Mouse (Mus musculus): Measurements from ENCODE around the gene Dnm3. TPM values are rescaled to one million over a fixed set of nuclear protein-coding genes. Genes with fewer than 3 reads are reported as not detected.

Gene Dnm3
- polyA plus RNA-seq, 1 experiment: 54.3 TPM

DNA sequence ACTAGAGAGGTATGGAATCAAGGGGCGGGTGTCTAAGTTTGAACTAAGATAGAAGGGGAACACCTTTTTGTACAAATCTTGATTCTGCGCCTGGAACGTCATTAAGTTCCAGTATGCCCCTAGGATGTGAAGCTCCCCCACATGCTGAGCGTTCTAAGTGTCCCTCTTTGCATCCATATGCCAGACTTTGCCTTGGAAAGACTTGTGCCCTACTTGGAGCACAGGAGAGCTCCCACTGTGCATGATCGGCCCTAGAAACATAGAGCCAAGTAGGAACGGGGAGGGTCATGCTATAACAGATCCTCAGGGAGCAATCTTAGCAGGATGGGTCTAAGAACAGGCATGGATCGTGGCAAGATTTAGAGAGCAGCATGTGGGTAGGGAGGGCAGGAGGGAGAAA lies 395.1 kb downstream of the Dnm3 start:
- Histone ChIP-seq H3K4me3 (ENCODE audit: insufficient read depth, low read length) (no peak overlapping the region), H3K27ac (ENCODE audit: insufficient read depth, low read length) (no peak overlapping the region), H3K4me1 (ENCODE audit: control insufficient read depth, insufficient read depth, low read length) (peaks cover 1% of the 10 kb centered on the region; the same call in 1 of the 2 replicates)
- TF ChIP-seq CTCF (IDR thresholded peaks at IDR 0.05; ENCODE audit: extremely low read depth, insufficient read depth, low read length) (no peak), POLR2A (IDR thresholded peaks at IDR 0.05; ENCODE audit: extremely low read depth, insufficient read depth, low read length) (no peak)

DNA sequence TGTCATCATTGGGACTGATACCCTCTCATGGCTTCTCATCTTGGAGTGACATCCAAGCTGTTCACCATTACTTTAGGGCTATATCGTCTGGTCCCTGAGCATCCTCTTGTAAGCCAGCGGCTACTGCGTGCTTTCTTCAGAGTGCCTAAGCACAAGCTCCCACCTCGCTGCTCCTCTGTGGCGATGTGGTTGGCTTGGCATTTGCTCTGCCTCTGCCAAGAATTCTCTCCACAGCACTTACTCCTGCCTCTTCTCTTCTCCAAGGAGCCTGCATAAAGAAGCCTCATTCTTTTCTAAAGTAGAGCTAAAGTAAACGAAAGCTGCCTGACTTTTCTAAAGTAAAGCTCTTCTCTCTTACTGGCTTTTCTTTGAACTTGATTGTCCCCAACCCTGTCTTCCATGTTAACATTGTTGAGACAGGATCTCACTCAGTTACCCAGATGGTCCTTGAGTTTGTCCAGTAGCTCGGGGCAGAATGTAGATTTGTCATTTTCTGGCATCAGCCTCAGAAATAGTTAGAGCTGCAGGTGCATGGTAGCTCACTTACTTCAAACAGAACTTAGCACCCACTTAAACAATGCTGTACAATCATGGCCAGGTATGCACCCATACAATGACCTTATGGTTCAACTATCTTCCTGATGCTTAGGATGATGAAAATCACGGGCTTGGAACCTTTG lies 396.0 kb downstream of the Dnm3 start:
- Histone ChIP-seq H3K27ac (ENCODE audit: insufficient read depth, low read length) (no peak overlapping the region), H3K4me1 (ENCODE audit: control insufficient read depth, insufficient read depth, low read length) (peaks cover 1% of the 10 kb centered on the region; the same call in 1 of the 2 replicates), H3K4me3 (ENCODE audit: insufficient read depth, low read length) (no peak overlapping the region)
- TF ChIP-seq CTCF (IDR thresholded peaks at IDR 0.05; ENCODE audit: extremely low read depth, insufficient read depth, low read length) (no peak), POLR2A (IDR thresholded peaks at IDR 0.05; ENCODE audit: extremely low read depth, insufficient read depth, low read length) (no peak)

DNA sequence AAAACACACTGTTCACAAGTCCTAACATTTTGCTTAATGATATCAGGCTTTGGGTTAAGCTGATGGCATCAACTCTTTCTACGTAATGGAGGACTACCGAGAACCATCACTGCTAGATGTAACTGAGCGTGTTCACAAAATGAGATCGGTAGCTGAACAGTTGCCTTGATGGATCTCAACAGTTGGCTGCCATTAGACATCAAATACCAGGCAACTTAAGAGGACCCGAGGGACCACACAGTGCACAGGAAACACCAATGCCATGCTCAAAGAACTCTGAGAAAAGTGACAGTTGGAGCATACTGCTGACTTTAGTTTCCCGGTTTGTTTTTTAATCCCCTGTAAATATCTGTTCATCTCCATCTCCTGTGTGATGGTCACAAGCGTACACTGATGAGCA lies 397.8 kb downstream of the Dnm3 start:
- Histone ChIP-seq H3K4me1 (ENCODE audit: control insufficient read depth, insufficient read depth, low read length) (peaks cover 1% of the 10 kb centered on the region; the same call in 1 of the 2 replicates), H3K4me3 (ENCODE audit: insufficient read depth, low read length) (no peak overlapping the region), H3K27ac (ENCODE audit: insufficient read depth, low read length) (no peak overlapping the region)
- TF ChIP-seq CTCF (IDR thresholded peaks at IDR 0.05; ENCODE audit: extremely low read depth, insufficient read depth, low read length) (no peak), POLR2A (IDR thresholded peaks at IDR 0.05; ENCODE audit: extremely low read depth, insufficient read depth, low read length) (no peak)

DNA sequence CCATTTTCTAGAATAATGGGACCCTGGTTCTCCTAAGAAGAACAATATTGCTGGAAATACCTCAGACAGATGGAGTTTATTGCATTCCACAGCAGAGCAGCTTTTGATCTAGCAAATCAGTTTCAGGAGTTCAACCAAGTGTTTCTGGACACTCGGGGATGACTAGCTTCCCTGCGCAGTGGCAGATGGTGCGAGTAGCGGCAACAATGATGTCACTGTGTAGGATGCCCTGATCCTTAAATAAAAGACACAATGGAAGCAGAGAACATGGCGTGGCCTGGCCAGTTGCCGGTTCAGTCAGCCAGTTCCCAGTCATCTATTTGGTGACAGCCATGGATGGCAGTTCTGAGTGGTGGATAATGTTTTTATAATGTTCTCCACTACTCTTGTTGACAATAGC lies 400.4 kb downstream of the Dnm3 start:
- H3K4me1 ChIP-seq (ENCODE audit: control insufficient read depth, insufficient read depth, low read length): no peaks in the 10 kb centered on the region
- H3K4me3 ChIP-seq (ENCODE audit: insufficient read depth, low read length): no peak overlapping the region
- TF ChIP-seq POLR2A (IDR thresholded peaks at IDR 0.05; ENCODE audit: extremely low read depth, insufficient read depth, low read length): no peak
- no peak for TF ChIP-seq CTCF (IDR thresholded peaks at IDR 0.05; ENCODE audit: extremely low read depth, insufficient read depth, low read length)
- H3K27ac ChIP-seq (ENCODE audit: insufficient read depth, low read length): no peak overlapping the region

DNA sequence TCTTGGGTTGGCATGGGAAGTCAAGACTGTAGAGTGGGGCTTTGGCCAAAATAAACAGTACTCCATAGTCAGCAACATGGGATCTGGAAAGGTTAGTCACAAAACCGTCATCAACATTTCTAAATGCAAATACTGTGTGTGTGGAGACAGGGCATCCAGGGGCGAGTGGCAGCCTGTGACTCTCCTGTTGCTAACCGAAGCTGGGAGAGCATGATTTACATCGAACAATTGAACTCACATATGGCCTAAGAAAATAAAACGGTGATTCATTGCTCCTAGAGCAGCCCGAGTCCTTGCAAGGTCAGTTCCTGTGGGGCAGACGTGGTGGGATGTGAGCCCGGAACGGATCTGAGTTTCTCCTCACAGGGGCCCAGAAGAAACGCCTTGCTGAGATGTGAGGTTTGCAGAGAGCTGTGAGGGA lies 401.2 kb downstream of the Dnm3 start:
- no peak overlapping the region for H3K4me3 ChIP-seq (ENCODE audit: insufficient read depth, low read length)
- no peaks in the 10 kb centered on the region for H3K4me1 ChIP-seq (ENCODE audit: control insufficient read depth, insufficient read depth, low read length)
- TF ChIP-seq POLR2A (IDR thresholded peaks at IDR 0.05; ENCODE audit: extremely low read depth, insufficient read depth, low read length) (no peak), CTCF (IDR thresholded peaks at IDR 0.05; ENCODE audit: extremely low read depth, insufficient read depth, low read length) (no peak)
- H3K27ac ChIP-seq (ENCODE audit: insufficient read depth, low read length): no peak overlapping the region

DNA sequence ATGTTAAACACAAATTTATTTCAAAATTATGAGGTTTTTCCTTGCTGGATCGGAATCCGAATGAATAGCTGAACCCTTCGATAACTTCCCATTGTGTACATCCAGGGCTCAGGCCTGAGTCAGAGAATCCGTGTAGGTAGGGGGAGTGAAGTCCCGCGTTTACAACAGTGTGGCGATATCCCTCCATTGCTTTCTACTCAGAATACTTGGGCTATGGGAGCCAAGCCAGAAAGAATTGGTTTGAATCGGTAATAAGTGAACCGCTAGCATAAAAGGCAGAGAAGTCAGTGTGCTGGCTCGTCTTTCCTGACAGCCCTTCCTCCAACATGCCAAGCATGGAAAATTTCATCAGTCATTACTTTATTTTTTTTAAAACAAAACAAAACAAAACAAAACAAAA lies 402.0 kb downstream of the Dnm3 start:
- no peaks in the 10 kb centered on the region for H3K4me1 ChIP-seq (ENCODE audit: control insufficient read depth, insufficient read depth, low read length)
- no peak overlapping the region for H3K27ac ChIP-seq (ENCODE audit: insufficient read depth, low read length)
- no peak overlapping the region for H3K4me3 ChIP-seq (ENCODE audit: insufficient read depth, low read length)
- TF ChIP-seq CTCF (IDR thresholded peaks at IDR 0.05; ENCODE audit: extremely low read depth, insufficient read depth, low read length) (no peak), POLR2A (IDR thresholded peaks at IDR 0.05; ENCODE audit: extremely low read depth, insufficient read depth, low read length) (no peak)

DNA sequence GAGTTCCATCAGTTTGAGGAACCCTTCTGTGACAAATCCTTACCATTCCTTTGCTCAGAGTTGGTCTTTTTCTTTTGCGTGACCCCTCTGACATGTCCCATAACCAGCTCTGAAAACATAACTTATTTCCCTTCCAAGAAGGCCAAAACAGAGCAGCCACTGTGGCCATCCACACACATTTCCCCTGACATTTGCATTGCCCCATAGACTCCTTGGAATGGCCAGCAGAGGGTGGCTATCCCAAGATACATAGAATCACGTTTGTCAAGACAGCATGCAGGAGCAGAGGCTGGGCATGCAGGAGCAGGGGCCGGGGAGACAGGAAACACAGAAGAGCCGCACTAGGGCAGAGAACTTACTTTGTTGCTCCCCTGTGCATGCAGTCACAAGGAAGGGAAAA lies 402.4 kb downstream of the Dnm3 start:
- TF ChIP-seq POLR2A (IDR thresholded peaks at IDR 0.05; ENCODE audit: extremely low read depth, insufficient read depth, low read length) (no peak), CTCF (IDR thresholded peaks at IDR 0.05; ENCODE audit: extremely low read depth, insufficient read depth, low read length) (no peak)
- Histone ChIP-seq H3K4me1 (ENCODE audit: control insufficient read depth, insufficient read depth, low read length) (no peaks in the 10 kb centered on the region), H3K4me3 (ENCODE audit: insufficient read depth, low read length) (no peak overlapping the region), H3K27ac (ENCODE audit: insufficient read depth, low read length) (no peak overlapping the region)

DNA sequence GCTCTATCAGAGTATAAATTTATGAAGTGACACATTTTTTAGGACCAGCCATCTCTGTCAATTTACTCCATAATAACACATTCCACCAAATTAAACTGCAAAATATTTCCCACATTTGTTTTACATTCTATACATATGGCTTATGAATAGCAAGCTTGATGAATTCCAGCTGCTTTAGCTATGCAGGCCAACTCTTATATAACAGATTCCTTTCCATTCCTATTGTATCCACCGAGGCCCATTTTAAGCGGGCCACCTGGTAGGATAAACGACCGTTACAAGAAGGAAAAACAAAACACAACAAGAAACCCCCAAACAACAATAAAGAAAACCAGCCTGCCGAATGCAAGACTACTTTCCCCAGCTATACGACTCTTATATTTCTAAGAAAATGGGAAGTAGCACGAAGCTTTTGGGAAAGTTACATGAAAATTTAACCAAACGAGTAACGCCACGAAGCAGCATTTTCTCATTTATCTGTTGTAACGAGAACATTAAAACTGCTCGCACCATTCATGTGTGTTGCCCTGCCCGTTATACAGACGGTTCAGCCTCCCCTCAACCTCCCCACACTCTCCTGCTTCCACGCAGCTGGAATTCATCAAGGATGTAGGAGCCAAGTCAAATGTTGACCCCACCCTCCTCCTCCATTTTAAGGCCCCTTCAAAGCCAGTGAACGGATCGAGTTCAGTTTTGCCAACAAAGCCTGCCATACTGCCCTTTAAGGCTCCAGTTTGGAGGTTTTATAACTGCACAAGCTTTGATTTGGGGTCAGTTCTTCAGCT lies 403.0 kb downstream of the Dnm3 start:
- no peaks in the 10 kb centered on the region for H3K4me1 ChIP-seq (ENCODE audit: control insufficient read depth, insufficient read depth, low read length)
- TF ChIP-seq CTCF (IDR thresholded peaks at IDR 0.05; ENCODE audit: extremely low read depth, insufficient read depth, low read length): no peak
- no peak for TF ChIP-seq POLR2A (IDR thresholded peaks at IDR 0.05; ENCODE audit: extremely low read depth, insufficient read depth, low read length)
- H3K27ac ChIP-seq (ENCODE audit: insufficient read depth, low read length): no peak overlapping the region
- no peak overlapping the region for H3K4me3 ChIP-seq (ENCODE audit: insufficient read depth, low read length)

DNA sequence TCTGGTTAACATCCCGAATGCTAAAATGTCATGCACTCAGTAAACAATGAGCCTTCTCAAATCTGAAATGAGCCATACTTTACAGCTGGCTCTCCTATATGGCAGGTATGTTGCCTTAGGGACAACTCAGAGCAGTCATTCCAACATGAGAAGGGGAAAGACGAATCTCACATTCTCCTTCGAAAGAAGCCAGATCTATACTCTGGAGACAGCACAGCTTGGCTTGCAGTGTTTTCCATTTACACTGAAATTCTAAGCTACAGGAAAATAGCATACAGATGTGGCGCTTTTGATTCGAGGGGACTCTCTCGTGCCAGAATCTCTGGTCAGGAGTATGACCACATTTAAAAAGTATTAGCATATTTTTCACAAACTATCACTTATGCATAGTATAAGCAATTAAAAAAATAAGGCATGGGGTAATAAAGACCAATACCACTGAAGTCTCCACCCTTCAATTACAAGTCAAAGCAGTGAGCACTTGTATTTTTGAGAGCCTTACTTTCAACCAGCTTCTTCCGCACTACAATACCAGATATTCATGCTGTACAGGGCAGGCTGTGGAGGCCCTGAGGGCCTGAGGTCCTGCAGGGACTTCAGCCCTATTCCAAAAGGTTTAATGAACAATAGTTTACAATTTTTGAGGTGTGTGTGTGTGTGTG lies 404.8 kb downstream of the Dnm3 start:
- H3K4me3 ChIP-seq (ENCODE audit: insufficient read depth, low read length): no peak overlapping the region
- no peak overlapping the region for H3K27ac ChIP-seq (ENCODE audit: insufficient read depth, low read length)
- H3K4me1 ChIP-seq (ENCODE audit: control insufficient read depth, insufficient read depth, low read length): no peaks in the 10 kb centered on the region
- TF ChIP-seq POLR2A (IDR thresholded peaks at IDR 0.05; ENCODE audit: extremely low read depth, insufficient read depth, low read length) (no peak), CTCF (IDR thresholded peaks at IDR 0.05; ENCODE audit: extremely low read depth, insufficient read depth, low read length) (no peak)
